Mouse (Mus musculus): ENCODE measurements around the gene Ulk1.

DNA sequence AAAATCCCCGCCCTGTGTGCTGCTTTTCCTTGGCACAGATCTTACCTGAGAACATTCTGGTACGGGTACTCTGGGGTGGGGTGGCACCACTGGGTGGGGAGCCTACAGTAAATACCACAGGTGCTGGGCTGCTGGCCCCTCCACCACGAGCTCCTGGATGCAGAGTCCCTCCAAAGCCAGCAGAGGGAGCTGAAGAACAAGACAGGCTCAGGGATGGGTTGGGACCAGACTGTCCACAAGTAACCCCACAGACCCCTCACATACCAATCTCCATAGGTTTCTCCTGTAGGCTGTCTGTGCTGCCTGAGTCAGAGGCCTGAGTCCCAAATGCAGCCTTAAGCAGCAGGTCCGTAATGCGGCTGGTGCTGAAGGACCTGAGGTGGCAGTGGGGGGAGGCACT lies 21.2 kb downstream of the Ulk1 start:
- peak; percentile 82 for TF ChIP-seq CTCF (IDR thresholded peaks at IDR 0.05; ENCODE audit: low read depth, low read length)
- TF ChIP-seq POLR2A (IDR thresholded peaks at IDR 0.05; ENCODE audit: extremely low read depth, insufficient read depth, low read length) = no peak
